ENCODE assay signal across 10 mouse cellular contexts in genomic region chr6:53545989-53546388, GRCm38 (mm10).
DNase-seq lines count a peak whose midpoint lies in the region; ATAC-seq lines count a peak whose summit lies in the region.
"Had no signal": no experiment of that assay in that cellular context is flagged by ENCODE, and none has a peak within 500 bp of the region (broad histone marks: within the 10 kb centered on the region; RNA-seq: fewer than 3 reads in every experiment).

No protein-coding gene starts in this region.

- no peaks in the 10 kb centered on the region for H3K36me3 ChIP-seq in hindbrain, embryonic 10.5 days
- no peaks in the 10 kb centered on the region for H3K36me3 ChIP-seq in hindbrain, embryonic 14.5 days (replicated peaks; ENCODE audit: control insufficient read depth, insufficient read depth)
- no peaks in the 10 kb centered on the region for H3K36me3 ChIP-seq in midbrain, embryonic 12.5 days
- no peaks in the 10 kb centered on the region for H3K36me3 ChIP-seq in midbrain, embryonic 15.5 days (replicated peaks)
- no peaks in the 10 kb centered on the region for H3K36me3 ChIP-seq in hindbrain, embryonic 12.5 days

- H3K4me2 ChIP-seq in hindbrain, embryonic 14.5 days (replicated peaks) = no peak overlapping the region
- no peak overlapping the region for H3K4me2 ChIP-seq in midbrain, embryonic 12.5 days (replicated peaks)
- no peak overlapping the region for H3K4me2 ChIP-seq in midbrain, embryonic 15.5 days
- H3K4me2 ChIP-seq in hindbrain, embryonic 12.5 days (replicated peaks) = no peak overlapping the region

- H3K4me3 ChIP-seq in hindbrain, embryonic 10.5 days = no peak overlapping the region
- no peak overlapping the region for H3K4me3 ChIP-seq in hindbrain, embryonic 14.5 days (replicated peaks; ENCODE audit: low read length)
- H3K4me3 ChIP-seq in midbrain, embryonic 12.5 days = no peak overlapping the region
- no peak overlapping the region for H3K4me3 ChIP-seq in midbrain, embryonic 15.5 days
- no peak overlapping the region for H3K4me3 ChIP-seq in hindbrain, embryonic 12.5 days

- peaks cover 35% of the 10 kb centered on the region for H3K27me3 ChIP-seq in hindbrain, embryonic 10.5 days (ENCODE audit: insufficient read depth, poor library complexity, severe bottlenecking)
- H3K27me3 ChIP-seq in hindbrain, embryonic 14.5 days (ENCODE audit: control insufficient read depth, insufficient read depth, low read length) = no peaks in the 10 kb centered on the region
- H3K27me3 ChIP-seq in midbrain, embryonic 12.5 days = peaks cover 25% of the 10 kb centered on the region
- H3K27me3 ChIP-seq in midbrain, embryonic 15.5 days (replicated peaks) = no peaks in the 10 kb centered on the region
- H3K27me3 ChIP-seq in hindbrain, embryonic 12.5 days = peaks cover 8% of the 10 kb centered on the region; the same call in 1 of the 2 replicates

- ATAC-seq in hindbrain, embryonic 14.5 days (ENCODE audit: low FRiP score) = no peak
- no peak for ATAC-seq in midbrain, embryonic 12.5 days (ENCODE audit: low FRiP score, low read depth)
- ATAC-seq in midbrain, embryonic 15.5 days (replicated peaks) = no peak
- ATAC-seq in hindbrain, embryonic 12.5 days (ENCODE audit: low FRiP score) = no peak

- no peak for DNase-seq in hindbrain, embryonic 10.5 days (ENCODE audit: low spot score)
- no peak for DNase-seq in hindbrain, embryonic 14.5 days (ENCODE audit: low spot score)
- peak; percentile 52 for DNase-seq in retina, postnatal 1 day
- no peak for DNase-seq in layer of hippocampus, adult 9-11 months
- no peak for DNase-seq in gastrocnemius, postnatal 10 days
- DNase-seq: cerebellum, adult 8-10 months; kidney, adult 8-10 months had no signal

- H3K4me1 ChIP-seq in hindbrain, embryonic 10.5 days (replicated peaks) = peaks cover 32% of the 10 kb centered on the region
- H3K4me1 ChIP-seq in hindbrain, embryonic 14.5 days (replicated peaks; ENCODE audit: control insufficient read depth, insufficient read depth, low read length) = 0 out of 2 replicates have a peak, but pooled peaks cover 8% of the 10 kb centered on the region
- peaks cover 25% of the 10 kb centered on the region for H3K4me1 ChIP-seq in midbrain, embryonic 12.5 days
- peaks cover 9% of the 10 kb centered on the region for H3K4me1 ChIP-seq in midbrain, embryonic 15.5 days
- H3K4me1 ChIP-seq in hindbrain, embryonic 12.5 days = peaks cover 22% of the 10 kb centered on the region

- H3K27ac ChIP-seq in hindbrain, embryonic 10.5 days = peak overlapping the region; percentile 66
- H3K27ac ChIP-seq in hindbrain, embryonic 14.5 days = no peak overlapping the region
- H3K27ac ChIP-seq in midbrain, embryonic 12.5 days (replicated peaks) = peak overlapping the region; percentile 57
- H3K27ac ChIP-seq in midbrain, embryonic 15.5 days = no peak overlapping the region
- H3K27ac ChIP-seq in hindbrain, embryonic 12.5 days = 0 out of 2 replicates have a peak overlapping the region, but pooled peaks have one; percentile 0

- H3K9ac ChIP-seq in hindbrain, embryonic 14.5 days = no peak overlapping the region
- H3K9ac ChIP-seq in midbrain, embryonic 12.5 days (replicated peaks) = no peak overlapping the region
- H3K9ac ChIP-seq in midbrain, embryonic 15.5 days = no peak overlapping the region
- H3K9ac ChIP-seq in hindbrain, embryonic 12.5 days = no peak overlapping the region

- 31% methylated on average over 5 of the region's 5 CpGs for WGBS in hindbrain, embryonic 10.5 days
- WGBS in hindbrain, embryonic 14.5 days = 18% methylated on average over 5 of the region's 5 CpGs
- 15% methylated on average over 5 of the region's 5 CpGs for WGBS in midbrain, embryonic 12.5 days
- 19% methylated on average over 5 of the region's 5 CpGs for WGBS in midbrain, embryonic 15.5 days
- 29% methylated on average over 5 of the region's 5 CpGs for WGBS in hindbrain, embryonic 12.5 days

- 0 out of 2 replicates have a peak, but pooled peaks cover 4% of the 10 kb centered on the region for H3K9me3 ChIP-seq in hindbrain, embryonic 10.5 days
- H3K9me3 ChIP-seq in hindbrain, embryonic 14.5 days (ENCODE audit: control insufficient read depth, low read length) = no peaks in the 10 kb centered on the region
- H3K9me3 ChIP-seq in midbrain, embryonic 12.5 days = no peaks in the 10 kb centered on the region
- no peaks in the 10 kb centered on the region for H3K9me3 ChIP-seq in midbrain, embryonic 15.5 days
- H3K9me3 ChIP-seq in hindbrain, embryonic 12.5 days (replicated peaks) = no peaks in the 10 kb centered on the region

Comparison
In these comparisons a context has a peak if more than half of its experiments do, and no peak if none do; other contexts are left out.
1. H3K27ac ChIP-seq: peak in hindbrain, embryonic 10.5 days (single experiment), midbrain, embryonic 12.5 days (single experiment) and hindbrain, embryonic 12.5 days (single experiment); none in hindbrain, embryonic 14.5 days (single experiment) and midbrain, embryonic 15.5 days (single experiment).